Comparison of ENCODE assay signal across 16 mouse cellular contexts in genomic region chr15:95963533-95964250, GRCm38 (mm10).
DNase-seq lines count a peak whose midpoint lies in the region; ATAC-seq and TF ChIP-seq lines count a peak whose summit lies in the region.
"Had no signal": no experiment of that assay in that cellular context is flagged by ENCODE, and none has a peak within 500 bp of the region (broad histone marks: within the 10 kb centered on the region; RNA-seq: fewer than 3 reads in every experiment).

No protein-coding gene starts in this region.

- peak; percentile 40 to 56 for DNase-seq in cerebellum, postnatal 25 days
- DNase-seq in cerebellum, adult 8-10 months = no peak
- DNase-seq in liver, postnatal 0 days = no peak
- no peak for DNase-seq in liver, embryonic 11.5 days (ENCODE audit: low spot score)
- peak; percentile 54 for DNase-seq in hindbrain, postnatal 0 days (ENCODE audit: low spot score)
- DNase-seq in thymus, postnatal 0 days (ENCODE audit: low spot score) = no peak
- no peak for DNase-seq in embryo, embryonic 11 days
- DNase-seq: kidney, adult 8-10 months; right cerebral cortex, postnatal 4 days had no signal

- no peak overlapping the region for H3K4me3 ChIP-seq in liver, postnatal 0 days (ENCODE audit: low read depth, low read length)
- H3K4me3 ChIP-seq in liver, embryonic 11.5 days (ENCODE audit: low read depth, low read length) = no peak overlapping the region
- no peak overlapping the region for H3K4me3 ChIP-seq in hindbrain, postnatal 0 days (ENCODE audit: low read length)
- no peak overlapping the region for H3K4me3 ChIP-seq in midbrain, embryonic 16.5 days (ENCODE audit: low read depth, low read length)
- H3K4me3 ChIP-seq: embryonic facial prominence, embryonic 12.5 days; heart, embryonic 15.5 days; left cerebral cortex, adult 2 months; liver, embryonic 15.5 days had no signal

- 0 out of 2 replicates have a peak overlapping the region, but pooled peaks have one; percentile 39 for H3K27ac ChIP-seq in liver, postnatal 0 days (ENCODE audit: low read depth)
- H3K27ac ChIP-seq in liver, embryonic 11.5 days (ENCODE audit: low read depth, low read length) = no peak overlapping the region
- peak overlapping the region; percentile 46 for H3K27ac ChIP-seq in hindbrain, postnatal 0 days
- peak overlapping the region; percentile 49 for H3K27ac ChIP-seq in midbrain, embryonic 16.5 days (ENCODE audit: low read length)
- H3K27ac ChIP-seq: heart, embryonic 15.5 days; left cerebral cortex, adult 2 months; liver, embryonic 15.5 days; macrophage; stomach, postnatal 0 days had no signal

- no peak for TF ChIP-seq CTCF in liver, postnatal 0 days (IDR thresholded peaks at IDR 0.05; ENCODE audit: low read depth)
- TF ChIP-seq CTCF in hindbrain, postnatal 0 days (IDR thresholded peaks at IDR 0.05; ENCODE audit: low read depth) = no peak

- TF ChIP-seq EP300 in liver, postnatal 0 days (IDR thresholded peaks at IDR 0.05; ENCODE audit: low read depth) = no peak

- 82% methylated on average over 12 of the region's 12 CpGs for WGBS in liver, postnatal 0 days (ENCODE audit: insufficient replicate concordance)
- WGBS in liver, embryonic 11.5 days = 84% methylated on average over 12 of the region's 12 CpGs
- 63% methylated on average over 12 of the region's 12 CpGs for WGBS in hindbrain, postnatal 0 days
- 75% methylated on average over 12 of the region's 12 CpGs for WGBS in midbrain, embryonic 16.5 days

- no peaks in the 10 kb centered on the region for H3K4me1 ChIP-seq in liver, postnatal 0 days (ENCODE audit: insufficient read depth)
- H3K4me1 ChIP-seq in liver, embryonic 11.5 days (replicated peaks; ENCODE audit: control insufficient read depth, insufficient read depth, low read length) = no peaks in the 10 kb centered on the region
- H3K4me1 ChIP-seq in hindbrain, postnatal 0 days (ENCODE audit: insufficient read depth, low read length) = peaks cover 5% of the 10 kb centered on the region; the same call in 1 of the 2 replicates
- peaks cover 13% of the 10 kb centered on the region for H3K4me1 ChIP-seq in midbrain, embryonic 16.5 days (ENCODE audit: control insufficient read depth, insufficient read depth, low read length)
- H3K4me1 ChIP-seq: liver, embryonic 15.5 days had no signal

- no peak overlapping the region for H3K9ac ChIP-seq in liver, postnatal 0 days (replicated peaks)
- no peak overlapping the region for H3K9ac ChIP-seq in liver, embryonic 11.5 days (ENCODE audit: low read depth, low read length)
- no peak overlapping the region for H3K9ac ChIP-seq in hindbrain, postnatal 0 days (replicated peaks; ENCODE audit: low read length)
- H3K9ac ChIP-seq in midbrain, embryonic 16.5 days (ENCODE audit: low read depth, low read length) = no peak overlapping the region
- H3K9ac ChIP-seq: embryonic facial prominence, embryonic 12.5 days; heart, embryonic 15.5 days; liver, embryonic 15.5 days had no signal

- peaks cover 13% of the 10 kb centered on the region for H3K36me3 ChIP-seq in liver, postnatal 0 days (replicated peaks; ENCODE audit: insufficient read depth, low read length)
- H3K36me3 ChIP-seq in liver, embryonic 11.5 days (ENCODE audit: control insufficient read depth, insufficient read depth, low read length) = no peaks in the 10 kb centered on the region; the same call in 1 of the 2 replicates
- peaks cover 4% of the 10 kb centered on the region; the same call in 1 of the 2 replicates for H3K36me3 ChIP-seq in hindbrain, postnatal 0 days (ENCODE audit: insufficient read depth, low read length)
- H3K36me3 ChIP-seq in midbrain, embryonic 16.5 days (ENCODE audit: control insufficient read depth, insufficient read depth, low read length) = no peaks in the 10 kb centered on the region; the same call in 1 of the 2 replicates

- no peaks in the 10 kb centered on the region for H3K9me3 ChIP-seq in liver, postnatal 0 days (ENCODE audit: low read length)
- H3K9me3 ChIP-seq in liver, embryonic 11.5 days (ENCODE audit: control insufficient read depth, low read length) = no peaks in the 10 kb centered on the region
- no peaks in the 10 kb centered on the region for H3K9me3 ChIP-seq in hindbrain, postnatal 0 days (ENCODE audit: low read length)
- H3K9me3 ChIP-seq in midbrain, embryonic 16.5 days (replicated peaks; ENCODE audit: control insufficient read depth, low read length, poor library complexity, severe bottlenecking) = no peaks in the 10 kb centered on the region
- H3K9me3 ChIP-seq: embryonic facial prominence, embryonic 12.5 days; heart, embryonic 15.5 days; liver, embryonic 15.5 days had no signal

- no peaks in the 10 kb centered on the region for H3K27me3 ChIP-seq in liver, postnatal 0 days (ENCODE audit: insufficient read depth, low read length)
- no peaks in the 10 kb centered on the region for H3K27me3 ChIP-seq in liver, embryonic 11.5 days (replicated peaks; ENCODE audit: control insufficient read depth, insufficient read depth, low read length)
- H3K27me3 ChIP-seq in hindbrain, postnatal 0 days (ENCODE audit: insufficient read depth, low read length) = no peaks in the 10 kb centered on the region
- no peaks in the 10 kb centered on the region for H3K27me3 ChIP-seq in midbrain, embryonic 16.5 days (ENCODE audit: control insufficient read depth, insufficient read depth, low read depth, low read length)
- H3K27me3 ChIP-seq: embryonic facial prominence, embryonic 12.5 days; heart, embryonic 15.5 days; liver, embryonic 15.5 days had no signal

- H3K4me2 ChIP-seq in liver, postnatal 0 days (ENCODE audit: low read depth, low read length) = no peak overlapping the region
- no peak overlapping the region for H3K4me2 ChIP-seq in liver, embryonic 11.5 days
- H3K4me2 ChIP-seq in hindbrain, postnatal 0 days (ENCODE audit: low read depth, low read length) = no peak overlapping the region
- no peak overlapping the region for H3K4me2 ChIP-seq in midbrain, embryonic 16.5 days (ENCODE audit: low read length)
- H3K4me2 ChIP-seq: embryonic facial prominence, embryonic 12.5 days; heart, embryonic 15.5 days; liver, embryonic 15.5 days had no signal

- ATAC-seq in liver, postnatal 0 days = no peak
- no peak for ATAC-seq in liver, embryonic 11.5 days (replicated peaks; ENCODE audit: low FRiP score)
- ATAC-seq in hindbrain, postnatal 0 days = peak; percentile 65; the same call in 1 of the 2 replicates
- no peak for ATAC-seq in midbrain, embryonic 16.5 days

Comparison
In these comparisons a context has a peak if more than half of its experiments do, and no peak if none do; other contexts are left out.
1. DNase-seq: peak in cerebellum, postnatal 25 days (2 of 2) and hindbrain, postnatal 0 days (single experiment); none in cerebellum, adult 8-10 months (single experiment), liver, postnatal 0 days (single experiment), liver, embryonic 11.5 days (single experiment), thymus, postnatal 0 days (single experiment) and embryo, embryonic 11 days (single experiment).